Mouse (Mus musculus) forebrain, postnatal 0 days (tissue): ENCODE data around the gene Rassf3. TPM values are rescaled to one million over a fixed set of nuclear protein-coding genes. Genes with fewer than 3 reads are reported as not detected.
A peak's percentile ranks its signal among the peaks of the same experiment; 100 is the strongest.

Experiments
- ATAC-seq: fragments of 200-750 bp; cut with Nextera tagmentation; 2 replicates; pipeline ENCODE4 v1.8.0; 2017; ENCODE audit warnings: mild to moderate bottlenecking, moderate library complexity
- DNase-seq: peaks from one replicate; pipeline ENCODE4 v3.0.0-alpha.2; 2015
- H3K27ac ChIP-seq: fragments of 300-500 bp; sonication (generic); 2 replicates; pipeline ENCODE4 v1.5.1; 2014; ENCODE audit warnings: low read depth, mild to moderate bottlenecking, antibody characterized with exemption, low read length, moderate library complexity, mixed read lengths
- H3K27me3 ChIP-seq: fragments of 300-500 bp; sonication (generic); 2 replicates; pipeline ENCODE4 v1.6.1; 2014; ENCODE audit warnings: mild to moderate bottlenecking, low read length, mixed read lengths; ENCODE audit not compliant: insufficient read depth
- H3K36me3 ChIP-seq: fragments of 300-500 bp; sonication (generic); 2 replicates; pipeline ENCODE4 v1.6.1; 2014; ENCODE audit warnings: mild to moderate bottlenecking, moderate library complexity; ENCODE audit not compliant: insufficient read depth
- H3K4me1 ChIP-seq: fragments of 300-500 bp; sonication (generic); 2 replicates; pipeline ENCODE4 v1.6.1; 2014; ENCODE audit warnings: antibody characterized with exemption; ENCODE audit not compliant: insufficient read depth
- H3K4me2 ChIP-seq: fragments of 300-500 bp; sonication (generic); 2 replicates; pipeline ENCODE4 v1.6.1; 2014; ENCODE audit warnings: low read depth, mild to moderate bottlenecking, moderate library complexity
- H3K4me3 ChIP-seq: fragments of 300-500 bp; sonication (generic); 2 replicates; pipeline ENCODE4 v1.5.1; 2014; ENCODE audit warnings: low read depth, low read length, mixed read lengths
- H3K9ac ChIP-seq: fragments of 300-500 bp; sonication (generic); 2 replicates; pipeline ENCODE4 v1.6.1; 2014; ENCODE audit warnings: mild to moderate bottlenecking
- H3K9me3 ChIP-seq: fragments of 300-500 bp; sonication (generic); 2 replicates; pipeline ENCODE4 v1.6.1; 2016; ENCODE audit warnings: low read length
- CTCF ChIP-seq: sonication (generic); IDR thresholded peaks from 2 replicates; pipeline ENCODE4 v1.5.1; 2016; ENCODE audit warnings: antibody characterized with exemption, control low read depth, low read depth
- WGBS: fragments of 180-500 bp; shearing (Covaris S2); extraction: QIAGEN DNeasy Blood & Tissue Kit; methylation state at CpG from one replicate; pipeline ENCODE4 v1.1.7; 2014; 5-methylcytosine and 5-hydroxymethylcytosine counted together
- polyA plus RNA-seq: library from polyadenylated mRNA; unstranded; fragments of >200 nt; fragmentation: Nextera tagmentation; extraction: Ambion mirVana; gene quantifications from 2 replicates; pipeline ENCODE4 v1.2.1, GENCODE M21; 2015
- total RNA-seq: library from RNA; depleted of rRNA; stranded (reverse); fragments of >200 nt; gene quantifications from 2 replicates; pipeline ENCODE4 v1.2.3, GENCODE M21; 2014; rRNA removed

The Rassf3 gene
- total and polyA plus RNA-seq, 2 experiments from 2014 or later = 3.2 to 5.0 TPM

GRCm38 (mm10) chr10:121367780-121368179, 108.4 kb downstream of the Rassf3 start:
- no peak for TF ChIP-seq CTCF
- no peak overlapping the region for H3K9ac ChIP-seq
- no peaks in the 10 kb centered on the region for H3K9me3 ChIP-seq
- H3K4me3 ChIP-seq = no peak overlapping the region
- peaks cover 15% of the 10 kb centered on the region; the same call in 1 of the 2 replicates for H3K36me3 ChIP-seq
- H3K4me2 ChIP-seq = no peak overlapping the region
- no peak overlapping the region for H3K27ac ChIP-seq
- no peaks in the 10 kb centered on the region for H3K27me3 ChIP-seq
- peaks cover 11% of the 10 kb centered on the region; the same call in 1 of the 2 replicates for H3K4me1 ChIP-seq
- ATAC-seq (no peak), DNase-seq (no peak)
- 86% methylated on average over 9 of the region's 9 CpGs for WGBS

GRCm38 (mm10) chr10:121367271-121367670, 108.9 kb downstream of the Rassf3 start:
- H3K4me3 ChIP-seq = no peak overlapping the region
- no peak overlapping the region for H3K27ac ChIP-seq
- no peak overlapping the region for H3K4me2 ChIP-seq
- 88% methylated on average over 13 of the region's 13 CpGs for WGBS
- no peak overlapping the region for H3K9ac ChIP-seq
- no peak for ATAC-seq
- H3K4me1 ChIP-seq = peaks cover 11% of the 10 kb centered on the region; the same call in 1 of the 2 replicates
- no peak for TF ChIP-seq CTCF
- no peak for DNase-seq
- H3K27me3 ChIP-seq = no peaks in the 10 kb centered on the region
- H3K9me3 ChIP-seq = no peaks in the 10 kb centered on the region
- H3K36me3 ChIP-seq = peaks cover 15% of the 10 kb centered on the region; the same call in 1 of the 2 replicates

- ATAC-seq (no peak), DNase-seq (no peak)
- peak overlapping the region; percentile 94 for H3K4me3 ChIP-seq
- no peaks in the 10 kb centered on the region for H3K9me3 ChIP-seq
- peak overlapping the region; percentile 86 for H3K9ac ChIP-seq
- H3K4me1 ChIP-seq = peaks cover 11% of the 10 kb centered on the region; the same call in 1 of the 2 replicates
- no peak for TF ChIP-seq CTCF
- peaks cover 5% of the 10 kb centered on the region; the same call in 1 of the 2 replicates for H3K36me3 ChIP-seq
- H3K27ac ChIP-seq = no peak overlapping the region
- no peaks in the 10 kb centered on the region for H3K27me3 ChIP-seq
- H3K4me2 ChIP-seq = peak overlapping the region; percentile 95
- 13% methylated on average over 9 of the region's 9 CpGs for WGBS
Measured at GRCm38 (mm10) chr10:121365781-121366272, 110.3 kb downstream of the Rassf3 start.

- H3K4me1 ChIP-seq = peaks cover 11% of the 10 kb centered on the region; the same call in 1 of the 2 replicates
- ATAC-seq (peak; percentile 97), DNase-seq (peak; percentile 89)
- peak within 1 kb of the TSS; percentile 45; the same call in 1 of the 2 replicates for H3K27ac ChIP-seq
- no peak; the same call in 1 of the 2 replicates for TF ChIP-seq CTCF
- no peaks in the 10 kb centered on the region for H3K27me3 ChIP-seq
- no peaks in the 10 kb centered on the region for H3K9me3 ChIP-seq
- WGBS = under 1% methylated on average over 72 of the region's 72 CpGs
- peak within 1 kb of the TSS; percentile 94 for H3K4me3 ChIP-seq
- H3K9ac ChIP-seq = peak within 1 kb of the TSS; percentile 86
- H3K4me2 ChIP-seq = peak within 1 kb of the TSS; percentile 95
- H3K36me3 ChIP-seq = peaks cover under 1% of the 10 kb centered on the region; the same call in 1 of the 2 replicates
Measured at GRCm38 (mm10) chr10:121364801-121365564, 111.2 kb downstream of the Rassf3 start, which contains the start of gene Gns. Gene Gns (plus strand): TSS chr10:121365090.

GRCm38 (mm10) chr10:121364306-121364705, 111.8 kb downstream of the Rassf3 start:
- peaks cover 11% of the 10 kb centered on the region; the same call in 1 of the 2 replicates for H3K4me1 ChIP-seq
- TF ChIP-seq CTCF = no peak
- H3K27ac ChIP-seq = no peak overlapping the region
- DNase-seq = no peak
- no peaks in the 10 kb centered on the region for H3K9me3 ChIP-seq
- H3K9ac ChIP-seq = peak overlapping the region; percentile 86; the same call in 1 of the 2 replicates
- H3K36me3 ChIP-seq = no peaks in the 10 kb centered on the region
- ATAC-seq = no peak
- H3K27me3 ChIP-seq = no peaks in the 10 kb centered on the region
- 26% methylated on average over 15 of the region's 15 CpGs for WGBS
- peak overlapping the region; percentile 94 for H3K4me3 ChIP-seq
- H3K4me2 ChIP-seq = peak overlapping the region; percentile 95

GRCm38 (mm10) chr10:121363201-121363600, 112.9 kb downstream of the Rassf3 start:
- H3K4me3 ChIP-seq = no peak overlapping the region
- H3K4me2 ChIP-seq = no peak overlapping the region
- no peak overlapping the region for H3K9ac ChIP-seq
- DNase-seq = no peak
- no peaks in the 10 kb centered on the region for H3K36me3 ChIP-seq
- H3K27me3 ChIP-seq = no peaks in the 10 kb centered on the region
- no peak for TF ChIP-seq CTCF
- WGBS = 81% methylated on average over 8 of the region's 8 CpGs
- H3K9me3 ChIP-seq = no peaks in the 10 kb centered on the region
- ATAC-seq = no peak
- peaks cover 11% of the 10 kb centered on the region; the same call in 1 of the 2 replicates for H3K4me1 ChIP-seq
- H3K27ac ChIP-seq = no peak overlapping the region

- no peak overlapping the region for H3K4me3 ChIP-seq
- TF ChIP-seq CTCF = no peak
- DNase-seq (no peak), ATAC-seq (no peak)
- H3K27ac ChIP-seq = no peak overlapping the region
- 0 out of 2 replicates have a peak, but pooled peaks cover 4% of the 10 kb centered on the region for H3K4me1 ChIP-seq
- no peak overlapping the region for H3K4me2 ChIP-seq
- no peaks in the 10 kb centered on the region for H3K36me3 ChIP-seq
- no peak overlapping the region for H3K9ac ChIP-seq
- WGBS = 91% methylated on average over 2 of the region's 2 CpGs
- no peaks in the 10 kb centered on the region for H3K27me3 ChIP-seq
- no peaks in the 10 kb centered on the region for H3K9me3 ChIP-seq
Measured at GRCm38 (mm10) chr10:121360358-121360757, 115.8 kb downstream of the Rassf3 start.

Other genes starting within 250 kb of the Rassf3 start
- 34.7 and 36.0 TPM in 2 replicates for gene Tbc1d30, start 125.1 kb downstream of the Rassf3 start, total RNA-seq
- 5.6 and 7.5 TPM in 2 replicates for gene Tbc1d30, start 125.1 kb downstream of the Rassf3 start, polyA plus RNA-seq
- 44.7 and 67.8 TPM in 2 replicates for gene Gns, start 111.3 kb downstream of the Rassf3 start, total RNA-seq
- 31.4 and 40.4 TPM in 2 replicates for gene Gns, start 111.3 kb downstream of the Rassf3 start, polyA plus RNA-seq
- gene Tbk1, start 110.4 kb upstream of the Rassf3 start, total RNA-seq = 30.9 and 34.2 TPM in 2 replicates
- gene Tbk1, start 110.4 kb upstream of the Rassf3 start, polyA plus RNA-seq = 17.5 and 23.7 TPM in 2 replicates
- gene Xpot, start 150.0 kb upstream of the Rassf3 start, total RNA-seq = 75.1 and 92.7 TPM in 2 replicates
- gene Xpot, start 150.0 kb upstream of the Rassf3 start, polyA plus RNA-seq = 23.5 and 28.1 TPM in 2 replicates
- 0.62 and 0.90 TPM in 2 replicates for gene D930020B18Rik, start 165.2 kb upstream of the Rassf3 start, total RNA-seq
- gene D930020B18Rik, start 165.2 kb upstream of the Rassf3 start, polyA plus RNA-seq = 0.21 and 0.31 TPM in 2 replicates